Mouse (Mus musculus) lung, postnatal 25 days (tissue): Measurements from ENCODE around the gene Lax1.

Experiments
- DNase-seq: peaks from one replicate; pipeline ENCODE4 v3.0.0; 2022; ENCODE audit warnings: low spot score

Lax1 gene

DNA sequence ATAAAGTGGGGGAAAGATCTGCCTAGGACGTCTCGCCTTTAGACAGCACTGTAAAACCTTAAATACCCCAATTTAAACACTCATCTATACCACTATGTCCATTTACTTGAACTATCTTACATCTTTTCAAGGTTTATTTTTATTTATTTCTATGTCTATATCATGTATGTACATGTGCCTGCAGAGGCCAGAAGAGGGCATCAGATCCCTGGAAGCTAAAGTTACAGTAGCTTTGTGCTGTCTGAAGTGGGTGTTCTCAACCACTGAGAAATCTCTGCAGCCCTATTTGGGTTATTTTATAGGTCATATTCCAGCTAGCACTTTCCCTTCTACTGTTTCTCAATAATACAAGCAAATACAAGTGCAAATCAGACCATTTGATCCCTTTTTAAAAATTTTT, 57.7 kb downstream of the Lax1 start:
- no peak for DNase-seq
